Comparison of ENCODE assay signal across 19 mouse cellular contexts in genomic region chr2:164868491-164868890, GRCm38 (mm10). TPM values are rescaled to one million over a fixed set of nuclear protein-coding genes. Genes with fewer than 3 reads are reported as not detected.
DNase-seq lines count a peak whose midpoint lies in the region; ATAC-seq and TF ChIP-seq lines count a peak whose summit lies in the region.
"Had no signal": no experiment of that assay in that cellular context is flagged by ENCODE, and none has a peak within 500 bp of the region (broad histone marks: within the 10 kb centered on the region; RNA-seq: fewer than 3 reads in every experiment).

No protein-coding gene starts in this region.

- no peaks in the 10 kb centered on the region for H3K27me3 ChIP-seq in heart, embryonic 15.5 days
- no peaks in the 10 kb centered on the region for H3K27me3 ChIP-seq in hindbrain, postnatal 0 days (ENCODE audit: insufficient read depth, low read length)
- H3K27me3 ChIP-seq: forebrain, embryonic 12.5 days had no signal

- ATAC-seq in heart, embryonic 15.5 days (replicated peaks; ENCODE audit: insufficient number of reproducible peaks, insufficient read depth, low FRiP score, low read depth): no peak
- ATAC-seq in granulocyte monocyte progenitor cell, adult 5-6 weeks (replicated peaks; ENCODE audit: poor library complexity, severe bottlenecking): peak; percentile 77
- no peak for ATAC-seq in hindbrain, postnatal 0 days

- no peak for TF ChIP-seq CTCF in hindbrain, postnatal 0 days (IDR thresholded peaks at IDR 0.05; ENCODE audit: low read depth)

- H3K4me2 ChIP-seq in heart, embryonic 15.5 days: no peak overlapping the region
- H3K4me2 ChIP-seq in hindbrain, postnatal 0 days (ENCODE audit: low read depth, low read length): no peak overlapping the region
- H3K4me2 ChIP-seq: forebrain, embryonic 12.5 days had no signal

- no peak for DNase-seq in heart, postnatal 36 days
- DNase-seq in B cell, adult 2 months: peak; percentile 73 to 78
- DNase-seq in lung, postnatal 4 days: peak; percentile 43 to 57
- DNase-seq in cerebellum, adult 11 months: no peak
- no peak for DNase-seq in layer of hippocampus, postnatal 10 days (ENCODE audit: low spot score in 2 of 2)
- DNase-seq in hindbrain, postnatal 0 days (ENCODE audit: low spot score): no peak
- DNase-seq: cerebellum, postnatal 10 days; kidney, adult 8-10 months; thymus, adult 18-20 months had no signal

- peaks cover 15% of the 10 kb centered on the region for H3K4me1 ChIP-seq in heart, embryonic 15.5 days (replicated peaks)
- H3K4me1 ChIP-seq in hindbrain, postnatal 0 days (ENCODE audit: insufficient read depth, low read length): no peaks in the 10 kb centered on the region
- H3K4me1 ChIP-seq: forebrain, embryonic 12.5 days had no signal

- 71% methylated on average over 7 of the region's 7 CpGs for WGBS in heart, embryonic 15.5 days
- WGBS in hindbrain, postnatal 0 days: 82% methylated on average over 7 of the region's 7 CpGs

- H3K36me3 ChIP-seq in heart, embryonic 15.5 days: no peaks in the 10 kb centered on the region
- no peaks in the 10 kb centered on the region for H3K36me3 ChIP-seq in hindbrain, postnatal 0 days (ENCODE audit: insufficient read depth, low read length)
- H3K36me3 ChIP-seq: forebrain, embryonic 12.5 days; heart, embryonic 10.5 days; hindbrain, embryonic 10.5 days had no signal

- H3K4me3 ChIP-seq in heart, embryonic 15.5 days: no peak overlapping the region
- no peak overlapping the region for H3K4me3 ChIP-seq in hindbrain, postnatal 0 days (ENCODE audit: low read length)
- H3K4me3 ChIP-seq: forebrain, embryonic 12.5 days; heart, embryonic 10.5 days; hindbrain, embryonic 10.5 days had no signal

- H3K9ac ChIP-seq in heart, embryonic 15.5 days: no peak overlapping the region
- H3K9ac ChIP-seq in hindbrain, postnatal 0 days (replicated peaks; ENCODE audit: low read length): no peak overlapping the region
- H3K9ac ChIP-seq: forebrain, embryonic 12.5 days had no signal

- intact Hi-C loops in heart, postnatal 36 days (cut with DNase I): no loop called here

- no peaks in the 10 kb centered on the region for H3K9me3 ChIP-seq in heart, embryonic 15.5 days (replicated peaks)
- no peaks in the 10 kb centered on the region for H3K9me3 ChIP-seq in hindbrain, postnatal 0 days (ENCODE audit: low read length)
- H3K9me3 ChIP-seq: forebrain, embryonic 12.5 days had no signal

- 0 out of 2 replicates have a peak overlapping the region, but pooled peaks have one; percentile 95 for H3K27ac ChIP-seq in heart, embryonic 15.5 days
- no peak overlapping the region for H3K27ac ChIP-seq in hindbrain, postnatal 0 days
- H3K27ac ChIP-seq: forebrain, embryonic 12.5 days; heart, embryonic 10.5 days; hindbrain, embryonic 10.5 days had no signal

RNA-seq across cellular contexts. Expression of gene Pcif1, which starts 10.6 kb away (rescaled TPM):
- 53.4 and 56.4 TPM in 2 replicates for polyA plus RNA-seq in heart, embryonic 15.5 days (2015; fragmentation: Nextera tagmentation; extraction: Ambion mirVana)
- total RNA-seq in heart, postnatal 36 days (2021): 10 to 100 TPM; 34.1 to 34.5 TPM
- 36.7 and 50.8 TPM in 2 replicates for total RNA-seq in granulocyte monocyte progenitor cell, adult 5-6 weeks (2014; fragmentation: Nextera tagmentation)
- 21.3 and 27.4 TPM in 2 replicates for total RNA-seq in granulocyte monocyte progenitor cell, adult 5-6 weeks (2017)
- 10 to 100 TPM; 45.0 to 50.9 TPM for total RNA-seq in layer of hippocampus, postnatal 10 days (2021)
- 76.7 and 83.7 TPM in 2 replicates for total RNA-seq in hindbrain, postnatal 0 days (2014; rRNA removed)
- polyA plus RNA-seq in hindbrain, postnatal 0 days (2015; fragmentation: Nextera tagmentation; extraction: Ambion mirVana): 107 and 108 TPM in 2 replicates

RNA-seq across cellular contexts. Expression of gene Pltp, which starts 11.0 kb away (rescaled TPM):
- polyA plus RNA-seq in heart, embryonic 15.5 days (2015; fragmentation: Nextera tagmentation; extraction: Ambion mirVana): 14.0 and 71.8 TPM in 2 replicates
- 10 to 100 TPM; 40.3 to 46.3 TPM for total RNA-seq in heart, postnatal 36 days (2021)
- not detected in 2 replicates for total RNA-seq in granulocyte monocyte progenitor cell, adult 5-6 weeks (2014; fragmentation: Nextera tagmentation)
- not detected in 2 replicates for total RNA-seq in granulocyte monocyte progenitor cell, adult 5-6 weeks (2017)
- total RNA-seq in layer of hippocampus, postnatal 10 days (2021): 10 to 100 TPM; 72.9 to 79.2 TPM
- total RNA-seq in hindbrain, postnatal 0 days (2014; rRNA removed): 76.2 and 88.7 TPM in 2 replicates
- 99.6 and 117 TPM in 2 replicates for polyA plus RNA-seq in hindbrain, postnatal 0 days (2015; fragmentation: Nextera tagmentation; extraction: Ambion mirVana)

RNA-seq across cellular contexts. Expression of gene Neurl2, which starts 35.2 kb away (rescaled TPM):
- 43.3 and 47.1 TPM in 2 replicates for polyA plus RNA-seq in heart, embryonic 15.5 days (2015; fragmentation: Nextera tagmentation; extraction: Ambion mirVana)
- total RNA-seq in heart, postnatal 36 days (2021): 10 to 100 TPM; 46.2 to 51.4 TPM
- 6.1 and 8.7 TPM in 2 replicates for total RNA-seq in granulocyte monocyte progenitor cell, adult 5-6 weeks (2014; fragmentation: Nextera tagmentation)
- 3.4 and 4.0 TPM in 2 replicates for total RNA-seq in granulocyte monocyte progenitor cell, adult 5-6 weeks (2017)
- total RNA-seq in layer of hippocampus, postnatal 10 days (2021): 1 to 10 TPM; 3.5 to 4.7 TPM
- 8.7 and 12.1 TPM in 2 replicates for total RNA-seq in hindbrain, postnatal 0 days (2014; rRNA removed)
- polyA plus RNA-seq in hindbrain, postnatal 0 days (2015; fragmentation: Nextera tagmentation; extraction: Ambion mirVana): 7.2 and 7.6 TPM in 2 replicates

RNA-seq across cellular contexts. Expression of gene Ctsa, which starts 35.8 kb away (rescaled TPM):
- 167 and 180 TPM in 2 replicates for polyA plus RNA-seq in heart, embryonic 15.5 days (2015; fragmentation: Nextera tagmentation; extraction: Ambion mirVana)
- 100 to 1,000 TPM; 103 to 106 TPM for total RNA-seq in heart, postnatal 36 days (2021)
- 89.0 and 135 TPM in 2 replicates for total RNA-seq in granulocyte monocyte progenitor cell, adult 5-6 weeks (2014; fragmentation: Nextera tagmentation)
- total RNA-seq in granulocyte monocyte progenitor cell, adult 5-6 weeks (2017): 79.5 and 109 TPM in 2 replicates
- 10 to 100 TPM; 70.8 to 76.9 TPM for total RNA-seq in layer of hippocampus, postnatal 10 days (2021)
- total RNA-seq in hindbrain, postnatal 0 days (2014; rRNA removed): 135 and 147 TPM in 2 replicates
- polyA plus RNA-seq in hindbrain, postnatal 0 days (2015; fragmentation: Nextera tagmentation; extraction: Ambion mirVana): 112 and 116 TPM in 2 replicates

RNA-seq across cellular contexts. Expression of gene Spata25, which starts 40.2 kb away (rescaled TPM):
- polyA plus RNA-seq in heart, embryonic 15.5 days (2015; fragmentation: Nextera tagmentation; extraction: Ambion mirVana): not detected in 2 replicates
- under 1 TPM; 0.46 to 0.78 TPM for total RNA-seq in heart, postnatal 36 days (2021)
- not detected in 2 replicates for total RNA-seq in granulocyte monocyte progenitor cell, adult 5-6 weeks (2014; fragmentation: Nextera tagmentation)
- not detected in 2 replicates for total RNA-seq in granulocyte monocyte progenitor cell, adult 5-6 weeks (2017)
- 1 to 10 TPM in 1 of 2 experiments, not detected in 1; 1.6 TPM for total RNA-seq in layer of hippocampus, postnatal 10 days (2021)
- total RNA-seq in hindbrain, postnatal 0 days (2014; rRNA removed): not detected in 2 replicates
- not detected in 2 replicates for polyA plus RNA-seq in hindbrain, postnatal 0 days (2015; fragmentation: Nextera tagmentation; extraction: Ambion mirVana)
- total RNA-seq: adrenal gland, adult 18-20 months; gastrocnemius, adult 18-20 months; left cerebral cortex, postnatal 14 days had no signal
- polyA plus RNA-seq: C2C12; embryonic facial prominence, embryonic 14.5 days; forebrain, embryonic 12.5 days; heart, embryonic 10.5 days; hindbrain, embryonic 10.5 days had no signal

Comparison
In these comparisons a context has a peak if more than half of its experiments do, and no peak if none do; other contexts are left out.
1. DNase-seq: peak in B cell, adult 2 months (2 of 2) and lung, postnatal 4 days (2 of 2); none in heart, postnatal 36 days (0 of 2), cerebellum, adult 11 months (single experiment), layer of hippocampus, postnatal 10 days (0 of 2) and hindbrain, postnatal 0 days (single experiment).
2. RNA of gene Pltp, which starts 11.0 kb away (total RNA-seq): 76.2 to 88.7 TPM in hindbrain, postnatal 0 days, 72.9 to 79.2 TPM in layer of hippocampus, postnatal 10 days and 40.3 to 46.3 TPM in heart, postnatal 36 days; not detected in granulocyte monocyte progenitor cell, adult 5-6 weeks; every median in the first group is over 10 times any median in the second.